14 mouse cellular contexts compared by ENCODE assay signal in the genomic region with DNA sequence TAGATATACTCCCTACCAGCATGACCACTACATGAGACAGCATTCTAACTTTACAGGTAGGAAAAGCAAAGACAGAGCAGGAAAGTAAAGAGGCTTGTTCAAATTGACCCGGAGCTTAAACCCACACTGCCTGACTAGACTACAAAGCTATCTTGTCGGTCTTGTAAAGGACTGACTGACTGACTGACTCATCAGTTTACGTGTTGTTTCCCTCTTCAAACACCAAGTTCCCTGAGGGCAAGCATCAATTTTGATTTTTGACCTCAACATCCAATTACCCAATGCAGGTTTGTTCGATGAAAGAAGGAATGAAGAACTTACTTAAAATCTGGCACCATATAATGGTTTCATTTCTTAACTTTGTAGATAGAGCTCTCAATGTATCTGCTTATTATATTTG. TPM values are rescaled to one million over a fixed set of nuclear protein-coding genes. Genes with fewer than 3 reads are reported as not detected.
A peak's percentile ranks its signal among the peaks of the same experiment; 100 is the strongest.
DNase-seq lines count a peak whose midpoint lies in the region; ATAC-seq and TF ChIP-seq lines count a peak whose summit lies in the region.
"Had no signal": no experiment of that assay in that cellular context is flagged by ENCODE, and none has a peak within 500 bp of the region (broad histone marks: within the 10 kb centered on the region; RNA-seq: fewer than 3 reads in every experiment).

No protein-coding gene starts in this region.

- H3K36me3 ChIP-seq in forebrain, embryonic 14.5 days (ENCODE audit: control insufficient read depth, insufficient read depth, low read length): no peaks in the 10 kb centered on the region
- H3K36me3 ChIP-seq in forebrain, embryonic 16.5 days (ENCODE audit: control insufficient read depth, insufficient read depth): no peaks in the 10 kb centered on the region
- peaks cover 5% of the 10 kb centered on the region; the same call in 1 of the 2 replicates for H3K36me3 ChIP-seq in kidney, embryonic 15.5 days
- H3K36me3 ChIP-seq in liver, embryonic 14.5 days (replicated peaks; ENCODE audit: control insufficient read depth, insufficient read depth, low read depth): no peaks in the 10 kb centered on the region
- H3K36me3 ChIP-seq: midbrain, embryonic 15.5 days had no signal

- no peak overlapping the region for H3K9ac ChIP-seq in forebrain, embryonic 14.5 days (ENCODE audit: low read length)
- H3K9ac ChIP-seq in forebrain, embryonic 16.5 days (replicated peaks; ENCODE audit: low read depth, low read length): no peak overlapping the region
- no peak overlapping the region for H3K9ac ChIP-seq in kidney, embryonic 15.5 days
- no peak overlapping the region for H3K9ac ChIP-seq in liver, embryonic 14.5 days (replicated peaks)
- H3K9ac ChIP-seq: midbrain, embryonic 15.5 days had no signal

- no peak overlapping the region for H3K4me3 ChIP-seq in forebrain, embryonic 14.5 days (ENCODE audit: low read depth, low read length)
- H3K4me3 ChIP-seq in forebrain, embryonic 16.5 days (replicated peaks; ENCODE audit: low read length): no peak overlapping the region
- no peak overlapping the region for H3K4me3 ChIP-seq in kidney, embryonic 15.5 days (replicated peaks)
- H3K4me3 ChIP-seq in liver, embryonic 14.5 days (ENCODE audit: insufficient read depth in 1 of 2, low read depth in 2 of 2, low read length in 2 of 2): no peak overlapping the region

- H3K4me2 ChIP-seq in forebrain, embryonic 14.5 days (ENCODE audit: low read length): 0 out of 2 replicates have a peak overlapping the region, but pooled peaks have one; percentile 1
- no peak overlapping the region for H3K4me2 ChIP-seq in forebrain, embryonic 16.5 days (ENCODE audit: low read length)
- H3K4me2 ChIP-seq in kidney, embryonic 15.5 days: peak overlapping the region; percentile 31; the same call in 1 of the 2 replicates
- H3K4me2 ChIP-seq in liver, embryonic 14.5 days (ENCODE audit: low read depth): peak overlapping the region; percentile 38

- no peaks in the 10 kb centered on the region for H3K27me3 ChIP-seq in forebrain, embryonic 14.5 days (replicated peaks; ENCODE audit: control insufficient read depth, insufficient read depth, low read length)
- no peaks in the 10 kb centered on the region for H3K27me3 ChIP-seq in forebrain, embryonic 16.5 days (replicated peaks; ENCODE audit: control insufficient read depth, insufficient read depth, low read length)
- no peaks in the 10 kb centered on the region for H3K27me3 ChIP-seq in kidney, embryonic 15.5 days
- H3K27me3 ChIP-seq in liver, embryonic 14.5 days (ENCODE audit: control insufficient read depth, insufficient read depth, low read length): no peaks in the 10 kb centered on the region
- H3K27me3 ChIP-seq: midbrain, embryonic 15.5 days had no signal

- TF ChIP-seq EP300 in liver, embryonic 14.5 days (IDR thresholded peaks at IDR 0.05; ENCODE audit: low read depth): no peak

- H3K4me1 ChIP-seq in forebrain, embryonic 14.5 days (ENCODE audit: control insufficient read depth, insufficient read depth, low read length): peaks cover 7% of the 10 kb centered on the region
- H3K4me1 ChIP-seq in forebrain, embryonic 16.5 days (replicated peaks; ENCODE audit: control insufficient read depth, insufficient read depth, low read length): peaks cover 12% of the 10 kb centered on the region
- peaks cover 17% of the 10 kb centered on the region for H3K4me1 ChIP-seq in kidney, embryonic 15.5 days
- H3K4me1 ChIP-seq in liver, embryonic 14.5 days (replicated peaks; ENCODE audit: control insufficient read depth in 2 of 2, insufficient read depth in 2 of 2, low read length in 1 of 2): peaks cover 6 to 13% of the 10 kb centered on the region in 2 experiments; a peak in 3 of 4 replicates

- no peak for TF ChIP-seq CTCF in liver, embryonic 14.5 days (IDR thresholded peaks at IDR 0.05; ENCODE audit: low read depth)

- no peak overlapping the region for H3K27ac ChIP-seq in forebrain, embryonic 14.5 days (ENCODE audit: low read depth, low read length)
- no peak overlapping the region for H3K27ac ChIP-seq in forebrain, embryonic 16.5 days (ENCODE audit: low read length)
- H3K27ac ChIP-seq in kidney, embryonic 15.5 days: no peak overlapping the region
- no peak overlapping the region for H3K27ac ChIP-seq in liver, embryonic 14.5 days
- H3K27ac ChIP-seq: embryonic facial prominence, embryonic 10.5 days; midbrain, embryonic 15.5 days had no signal

- ATAC-seq in forebrain, embryonic 14.5 days: no peak
- ATAC-seq in forebrain, embryonic 16.5 days: no peak
- ATAC-seq in kidney, embryonic 15.5 days (replicated peaks; ENCODE audit: low FRiP score): no peak
- ATAC-seq in liver, embryonic 14.5 days (ENCODE audit: insufficient read depth): no peak
- ATAC-seq: midbrain, embryonic 15.5 days had no signal

- DNase-seq in forebrain, embryonic 14.5 days (ENCODE audit: low spot score): no peak
- DNase-seq in kidney, postnatal 10 days: no peak
- peak; percentile 16 for DNase-seq in CD4-positive helper T cell, adult 2 months (ENCODE audit: low read depth, low spot score)
- no peak for DNase-seq in liver, embryonic 14.5 days (ENCODE audit: low read depth in 3 of 3, low spot score in 3 of 3)
- no peak for DNase-seq in layer of hippocampus, postnatal 14 days (ENCODE audit: low spot score in 2 of 2)
- DNase-seq in right cerebral cortex, postnatal 36 days (ENCODE audit: low spot score in 2 of 2): no peak
- DNase-seq: adrenal gland, adult 8-10 months; kidney, adult 18-20 months; lung, adult 2 months; thymus, adult 18-20 months had no signal

- WGBS in forebrain, embryonic 14.5 days: 91% methylated on average over 4 of the region's 4 CpGs
- 85% methylated on average over 4 of the region's 4 CpGs for WGBS in forebrain, embryonic 16.5 days
- 85% methylated on average over 4 of the region's 4 CpGs for WGBS in kidney, embryonic 15.5 days
- 57% methylated on average over 4 of the region's 4 CpGs for WGBS in liver, embryonic 14.5 days (ENCODE audit: insufficient replicate concordance)

- no peaks in the 10 kb centered on the region for H3K9me3 ChIP-seq in forebrain, embryonic 14.5 days (replicated peaks; ENCODE audit: control insufficient read depth, low read length)
- H3K9me3 ChIP-seq in forebrain, embryonic 16.5 days (ENCODE audit: control insufficient read depth, low read length): no peaks in the 10 kb centered on the region
- no peaks in the 10 kb centered on the region for H3K9me3 ChIP-seq in kidney, embryonic 15.5 days (replicated peaks)
- H3K9me3 ChIP-seq in liver, embryonic 14.5 days (ENCODE audit: control insufficient read depth, low read length): no peaks in the 10 kb centered on the region
- H3K9me3 ChIP-seq: embryonic facial prominence, embryonic 10.5 days; midbrain, embryonic 15.5 days had no signal

RNA-seq across cellular contexts. Expression of gene Wasl, which starts 2.9 kb away (rescaled TPM):
- polyA plus RNA-seq in forebrain, embryonic 14.5 days (2014; fragmentation: Nextera tagmentation; extraction: Ambion mirVana): 38.4 and 46.6 TPM in 2 replicates
- polyA plus RNA-seq in forebrain, embryonic 16.5 days (2015; fragmentation: Nextera tagmentation; extraction: Ambion mirVana): 58.3 and 58.5 TPM in 2 replicates
- polyA plus RNA-seq in kidney, embryonic 15.5 days (2015; fragmentation: Nextera tagmentation; extraction: Ambion mirVana): 77.7 and 87.6 TPM in 2 replicates
- polyA plus RNA-seq in liver, embryonic 14.5 days (2012; rRNA removed): 5.0 and 6.0 TPM in 2 replicates
- 11.4 and 12.9 TPM in 2 replicates for polyA plus RNA-seq in liver, embryonic 14.5 days (2014; fragmentation: Nextera tagmentation; extraction: Ambion mirVana)
- 100 to 1,000 TPM; 102 to 112 TPM for total RNA-seq in layer of hippocampus, postnatal 14 days (2021)
